Mouse (Mus musculus): ENCODE data around the gene Plin3.

Gene Plin3

DNA sequence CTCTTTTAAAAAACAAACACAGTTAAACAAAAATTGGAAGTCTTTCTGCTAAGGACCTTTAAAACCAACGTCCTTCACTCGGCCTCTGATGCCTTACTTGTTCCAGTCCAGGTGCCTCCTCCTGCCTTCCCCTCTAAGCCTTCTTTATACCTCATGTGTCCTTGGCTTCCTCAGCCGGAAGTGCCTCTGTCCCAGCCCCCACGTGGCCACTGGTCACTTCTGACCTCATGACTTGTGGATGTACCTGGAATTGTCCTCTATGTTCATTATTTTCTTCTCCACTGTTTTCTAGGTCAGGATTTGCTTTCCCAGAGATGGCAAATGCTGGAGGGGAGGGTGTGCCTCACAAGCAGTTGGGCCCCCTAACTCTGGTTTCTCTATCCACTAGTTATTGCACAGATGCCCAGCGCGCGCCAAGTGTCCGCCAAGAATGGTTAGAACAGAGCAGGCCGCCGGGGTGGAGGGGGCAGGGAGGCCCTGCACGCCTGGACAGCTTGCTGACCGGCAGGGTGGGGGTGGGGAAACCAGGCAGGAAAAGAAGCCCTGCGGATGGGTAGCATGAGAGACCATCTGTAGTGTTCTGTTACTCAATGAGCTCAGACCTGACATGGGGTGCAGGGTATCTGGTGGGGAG lies 9.8 kb upstream of the Plin3 start:
- DNase-seq (ENCODE audit: low read depth, low spot score), result no peak

DNA sequence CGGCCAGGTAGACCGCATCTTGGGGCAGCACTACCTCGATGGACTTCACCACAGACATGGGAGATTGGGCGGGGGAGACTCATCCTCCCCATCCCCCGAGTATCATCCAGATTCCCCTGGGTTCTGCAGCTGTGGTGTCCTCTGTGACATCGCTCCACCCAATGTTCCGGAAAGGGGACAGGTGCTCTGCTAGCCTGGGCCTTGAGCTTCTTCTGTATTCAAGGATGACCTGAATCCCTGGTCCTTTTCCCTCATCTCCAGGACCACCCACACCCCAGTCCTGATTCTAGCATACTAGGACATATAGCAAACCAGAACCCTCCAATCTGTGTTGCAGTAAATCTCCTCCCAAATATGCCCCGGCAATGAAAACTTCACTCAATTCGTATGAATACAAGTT lies 7.5 kb upstream of the Plin3 start, which contains the start of gene Arrdc5:
Arrdc5 (minus strand) TSS at position 101 of the 400 bp plus-strand sequence.
- no peak for DNase-seq (ENCODE audit: low read depth, low spot score)

DNA sequence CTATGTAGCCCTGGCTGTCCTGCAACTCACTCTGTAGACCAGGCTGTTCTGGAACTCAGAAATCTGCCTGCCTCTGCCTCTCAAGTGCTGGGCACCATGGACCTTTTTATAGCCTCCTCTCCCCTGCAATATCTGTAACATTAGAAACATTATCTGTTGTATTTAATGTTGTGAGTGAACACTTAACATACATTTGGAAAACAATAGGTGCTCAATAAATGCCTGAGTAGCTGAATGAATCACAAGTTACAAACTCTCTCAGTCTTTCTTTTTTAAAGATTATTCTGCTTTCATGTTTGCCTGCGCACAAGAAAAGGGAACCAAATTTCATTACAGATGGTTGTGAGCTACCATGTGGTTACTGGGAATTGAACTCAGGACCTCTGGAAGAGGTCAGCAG lies 5.6 kb upstream of the Plin3 start:
- no peak for DNase-seq (ENCODE audit: low read depth, low spot score)

DNA sequence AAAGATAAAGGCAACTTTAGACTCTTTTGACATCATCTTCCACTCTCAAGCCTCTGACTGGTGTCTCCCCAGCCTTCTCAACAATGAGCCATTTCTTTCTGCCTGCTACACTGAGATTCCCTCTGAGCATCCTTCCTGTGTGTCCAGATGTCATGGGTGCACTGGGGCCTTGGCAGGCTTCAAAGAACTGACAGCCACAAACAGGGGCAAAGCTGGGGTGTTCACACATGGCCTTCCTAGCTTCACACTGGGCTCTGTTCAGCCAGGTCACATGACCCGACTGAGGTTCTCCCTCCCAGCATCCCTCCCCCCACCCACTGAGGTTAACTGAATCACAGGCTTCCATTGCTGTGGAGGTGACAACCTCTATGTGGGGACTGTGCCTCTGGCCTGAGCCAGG lies 3.5 kb upstream of the Plin3 start:
- no peak for DNase-seq (ENCODE audit: low read depth, low spot score)

DNA sequence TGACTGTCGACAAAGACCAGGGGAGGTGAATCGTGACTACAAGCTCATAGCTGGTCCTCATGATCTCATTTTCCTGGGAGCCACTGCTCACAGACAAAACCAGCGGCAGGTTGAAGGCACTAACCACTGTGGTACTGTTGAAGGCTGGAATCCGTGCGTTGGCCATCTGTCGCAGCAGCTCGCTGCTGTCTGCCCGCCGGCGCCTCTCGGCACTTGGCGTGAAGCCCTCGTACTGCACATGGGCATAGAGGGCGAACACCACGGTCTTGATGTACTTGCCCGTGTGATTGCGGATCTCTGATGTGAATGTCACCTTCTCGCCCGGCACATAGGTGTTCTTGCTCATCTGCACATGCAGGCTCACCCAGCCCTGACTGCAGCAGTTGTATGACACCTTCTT lies 1.6 kb upstream of the Plin3 start:
- no peak for DNase-seq (ENCODE audit: low read depth, low spot score)

DNA sequence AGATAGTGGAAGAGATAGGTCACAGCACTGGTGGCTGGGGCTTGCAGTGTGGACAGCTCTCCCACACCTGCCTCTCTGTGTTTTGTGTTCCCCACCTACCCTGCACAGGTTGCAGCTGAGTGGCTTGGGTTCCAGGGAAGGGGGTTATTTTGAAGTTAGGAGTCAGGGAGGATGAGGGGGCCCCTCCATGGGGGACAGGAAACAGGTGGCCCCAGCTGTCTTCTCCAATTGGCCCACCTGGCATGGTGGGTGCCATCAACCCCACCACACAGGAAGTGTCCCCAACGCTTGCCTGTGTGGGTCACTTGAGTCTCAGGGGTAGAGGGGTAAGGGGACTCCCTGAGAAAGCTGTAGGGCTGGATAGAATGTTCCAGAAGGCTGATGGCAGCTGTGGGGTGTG lies 618 bp upstream of the Plin3 start:
- DNase-seq (ENCODE audit: low read depth, low spot score), result no peak

DNA sequence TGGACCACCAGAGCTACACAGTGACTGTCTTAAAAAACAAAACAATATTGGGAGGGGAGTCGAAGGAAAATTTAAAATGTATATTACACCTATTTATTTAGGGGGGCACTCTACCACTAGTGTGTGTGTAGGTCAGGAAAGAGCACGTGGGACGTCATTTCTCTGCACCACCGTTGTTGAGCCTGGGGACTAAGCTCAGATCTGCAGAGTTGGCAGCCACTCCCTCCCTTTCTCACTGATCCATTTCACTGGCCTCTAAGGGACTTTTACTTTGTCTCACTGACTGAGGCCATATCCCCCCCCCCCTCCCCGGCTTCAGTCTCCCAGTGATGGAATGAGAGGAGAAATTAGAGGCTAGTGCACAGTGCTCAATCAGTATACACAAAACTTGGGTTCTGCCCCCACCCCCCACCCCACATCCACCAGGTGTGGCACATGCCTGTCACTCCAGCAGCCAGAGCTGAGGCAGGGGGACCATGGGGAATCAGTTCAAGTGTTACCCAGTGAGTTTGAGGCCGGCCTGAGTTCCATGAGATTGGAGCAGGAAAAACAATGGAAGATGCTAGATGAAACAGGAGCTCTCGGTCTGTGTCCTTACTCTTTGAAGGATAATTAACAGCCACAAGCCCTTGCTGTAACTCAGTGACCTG lies 722 bp downstream of the Plin3 start:
- no peak for DNase-seq (ENCODE audit: low read depth, low spot score)

DNA sequence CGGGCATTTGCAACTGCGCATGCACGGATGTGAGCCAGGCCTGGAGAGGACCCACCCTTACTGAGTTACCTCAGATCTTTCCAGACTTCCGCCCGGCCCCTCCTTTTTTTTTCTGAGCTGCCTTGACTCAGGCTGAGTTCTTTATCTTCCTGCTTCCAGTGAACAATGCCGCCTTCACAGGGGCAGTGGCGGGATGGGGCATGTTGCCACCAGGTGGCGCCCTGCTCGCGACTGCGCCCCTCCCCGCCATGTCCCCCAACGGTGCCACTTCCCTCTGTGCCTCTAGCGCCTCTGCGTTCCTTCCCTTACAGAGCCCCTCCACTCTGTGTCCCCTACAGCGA lies 1.5 kb downstream of the Plin3 start:
- peak; percentile 93 for DNase-seq (ENCODE audit: low read depth, low spot score)

DNA sequence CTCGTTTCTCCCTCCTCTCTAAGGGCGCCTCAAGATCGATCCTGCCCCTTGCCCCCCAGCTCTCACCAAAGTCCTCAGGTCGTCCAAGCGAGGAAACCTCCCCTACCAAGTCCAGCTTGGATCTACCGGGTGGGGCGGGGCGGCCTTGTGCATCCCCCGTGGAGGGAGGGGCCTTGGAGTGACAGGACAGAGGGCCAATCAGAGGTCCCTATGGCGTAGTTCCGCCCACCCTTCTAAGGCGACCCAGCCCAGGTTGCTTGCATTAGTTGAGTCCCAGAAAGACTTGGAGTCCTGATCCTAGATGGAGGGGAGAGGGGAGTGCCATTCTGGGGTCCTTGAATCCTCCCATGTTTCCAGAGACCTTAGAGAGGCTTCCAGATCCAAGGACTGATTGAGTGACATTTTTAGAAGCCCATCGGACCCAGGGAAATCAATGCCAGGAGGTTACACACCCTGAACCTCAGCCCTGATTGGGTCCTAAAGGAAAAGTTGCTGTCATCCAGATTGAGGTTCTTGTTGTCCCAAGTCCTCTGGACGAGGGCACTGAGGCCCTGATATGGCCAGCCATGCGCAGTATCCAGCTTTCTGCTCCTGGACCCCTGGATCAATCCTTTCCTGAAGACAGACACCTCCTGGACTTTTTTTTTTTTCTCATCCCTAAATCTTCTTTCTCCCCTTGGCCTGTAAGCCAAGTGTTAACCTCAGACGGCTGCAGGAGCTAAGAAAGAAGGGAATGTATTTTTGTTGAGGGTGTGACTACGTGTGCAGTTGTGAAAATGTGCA lies 2.1 kb downstream of the Plin3 start:
- DNase-seq (ENCODE audit: low read depth, low spot score), result peak; percentile 93

DNA sequence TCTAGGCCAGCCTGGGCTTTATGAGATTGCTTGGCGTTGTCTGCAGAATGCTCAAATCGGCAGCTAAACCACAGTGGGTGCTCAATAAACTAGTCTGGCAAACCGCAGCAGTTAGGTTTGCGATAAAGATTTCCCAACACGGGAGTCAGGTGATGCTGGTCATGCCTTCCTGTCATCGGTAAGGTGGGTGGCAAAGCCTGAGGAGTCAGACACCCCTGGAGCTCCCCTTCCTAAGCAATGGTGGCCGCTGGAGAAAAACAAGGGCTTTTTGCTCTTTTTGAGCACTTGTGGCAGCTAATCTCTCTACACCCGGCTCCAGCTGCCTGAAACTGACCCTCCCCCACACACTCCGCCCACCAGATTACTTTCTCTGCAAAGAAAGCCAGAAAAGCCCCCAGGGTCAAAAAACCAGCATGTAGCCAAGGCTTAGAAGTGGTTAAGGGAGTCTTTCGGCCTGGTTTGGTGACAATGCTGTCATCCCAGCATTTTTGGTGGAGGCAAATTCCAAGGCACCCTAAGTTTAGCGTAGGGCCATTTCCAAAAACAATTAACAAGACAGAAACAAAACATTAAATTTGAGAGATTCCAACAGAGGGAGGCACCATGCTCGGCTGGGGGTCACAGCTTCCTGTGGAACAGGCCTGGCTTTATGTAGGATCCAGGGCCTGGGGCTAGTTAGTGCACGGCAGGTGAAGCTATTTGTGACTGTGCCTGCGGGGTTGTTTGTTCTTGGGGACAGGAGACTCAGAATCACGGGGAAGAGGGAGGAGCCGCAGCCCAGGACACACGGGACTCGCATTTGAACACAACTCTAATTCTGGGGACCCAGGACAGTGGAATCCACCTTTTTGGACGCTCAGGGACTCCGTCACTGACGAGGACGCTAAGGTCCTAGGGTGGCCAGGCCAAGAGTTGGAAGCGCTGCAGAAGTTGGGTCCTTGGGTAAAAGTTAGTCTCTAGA lies 3.0 kb downstream of the Plin3 start:
- peak; percentile 66 for DNase-seq (ENCODE audit: low read depth, low spot score)

DNA sequence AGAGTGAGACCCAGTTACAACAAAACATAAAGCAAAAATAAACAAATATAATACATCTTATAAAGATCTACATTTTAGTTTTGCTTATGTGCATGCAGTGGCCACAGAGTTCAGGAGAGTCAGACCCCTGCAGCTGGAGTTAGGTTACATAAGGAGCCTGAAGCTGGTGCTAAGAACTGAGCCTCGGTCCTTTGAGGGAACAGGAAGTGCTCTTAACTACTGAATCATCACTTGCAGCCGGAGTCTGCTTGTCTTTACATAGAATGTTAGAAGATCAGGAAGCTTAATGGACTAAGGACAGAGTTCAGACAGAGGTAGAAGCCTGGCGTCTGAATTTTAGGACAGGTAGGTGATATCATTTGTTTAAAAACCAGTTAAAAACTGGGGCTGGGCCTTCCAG lies 3.8 kb downstream of the Plin3 start:
- no peak for DNase-seq (ENCODE audit: low read depth, low spot score)

DNA sequence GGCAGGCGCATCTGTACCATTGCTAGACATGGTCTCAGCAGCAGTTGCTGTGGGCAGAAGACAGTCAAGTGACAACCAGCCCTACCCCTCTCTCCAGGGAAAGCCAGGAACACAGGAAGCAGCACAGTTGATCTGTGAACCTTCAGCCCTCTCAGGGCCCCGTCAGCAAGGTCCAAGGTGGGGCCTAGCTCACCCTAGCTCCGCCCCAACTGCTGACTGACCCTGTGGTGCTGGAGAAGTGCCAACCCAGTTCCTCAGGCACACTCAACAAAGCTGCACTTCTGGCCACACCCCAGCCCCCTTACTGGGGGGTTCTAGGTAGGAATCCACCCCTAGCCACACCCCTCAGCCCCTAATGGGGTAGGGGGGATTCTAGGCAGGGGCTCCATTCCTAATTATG lies 4.8 kb downstream of the Plin3 start:
- no peak for DNase-seq (ENCODE audit: low read depth, low spot score)

DNA sequence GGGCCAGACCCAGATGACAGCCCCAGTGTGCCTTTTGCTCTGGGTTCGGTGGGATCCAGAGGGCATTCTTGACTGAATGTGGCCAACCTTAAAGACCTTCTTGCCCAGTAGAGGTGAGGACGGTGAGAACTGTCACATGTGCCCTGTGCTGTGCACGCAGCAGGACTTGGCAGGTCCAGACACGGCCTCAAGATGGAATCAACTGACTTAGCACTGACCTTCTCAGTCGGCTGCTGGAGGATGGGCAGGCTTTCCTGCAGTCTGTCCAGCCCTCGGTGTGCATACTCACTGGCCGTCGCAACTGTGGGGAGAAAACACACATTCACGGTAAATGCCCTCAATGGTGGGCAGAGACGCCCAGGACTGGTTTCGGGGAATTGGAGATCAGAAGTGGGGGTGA lies 6.7 kb downstream of the Plin3 start:
- no peak for DNase-seq (ENCODE audit: low read depth, low spot score)

DNA sequence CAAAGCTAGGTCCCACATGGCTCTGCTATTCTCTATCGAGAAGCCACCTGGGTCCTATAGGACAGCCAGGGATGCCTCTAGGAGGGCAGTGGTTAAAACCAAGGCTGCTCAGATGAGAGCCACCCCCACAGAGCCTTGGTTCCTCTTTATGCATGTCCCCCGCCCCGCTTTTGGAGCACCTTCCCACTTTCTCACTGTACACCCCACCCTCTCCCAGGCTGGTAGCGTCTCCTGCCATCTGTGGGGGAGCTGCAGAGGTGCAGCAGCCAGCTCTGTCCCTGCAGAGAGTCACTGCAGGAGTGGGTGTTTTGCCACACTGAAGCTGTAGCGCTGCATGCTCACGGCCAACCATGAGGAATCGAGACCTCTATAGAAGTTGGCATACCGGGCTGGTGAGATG lies 9.4 kb downstream of the Plin3 start:
- no peak for DNase-seq (ENCODE audit: low read depth, low spot score)

DNA sequence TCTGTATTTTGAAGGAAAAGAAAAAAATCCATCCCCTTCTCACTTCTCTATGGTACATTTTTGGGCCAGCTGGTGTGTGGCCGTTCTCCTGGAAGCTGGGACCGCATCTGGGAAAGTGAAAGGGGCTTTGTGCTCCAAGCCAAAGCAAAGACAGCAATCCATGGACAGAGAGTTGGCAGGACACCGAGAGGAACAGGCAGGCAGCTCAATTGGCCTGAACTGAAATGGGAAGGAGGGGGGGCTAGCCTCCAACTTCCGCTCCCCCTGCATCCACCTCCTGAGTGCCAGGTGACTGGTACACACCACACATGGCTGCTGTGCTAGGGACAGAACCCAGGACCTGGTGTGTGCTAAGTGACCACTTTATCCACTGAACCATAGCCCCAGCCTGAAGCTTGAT lies 9.9 kb downstream of the Plin3 start:
- no peak for DNase-seq (ENCODE audit: low read depth, low spot score)

DNA sequence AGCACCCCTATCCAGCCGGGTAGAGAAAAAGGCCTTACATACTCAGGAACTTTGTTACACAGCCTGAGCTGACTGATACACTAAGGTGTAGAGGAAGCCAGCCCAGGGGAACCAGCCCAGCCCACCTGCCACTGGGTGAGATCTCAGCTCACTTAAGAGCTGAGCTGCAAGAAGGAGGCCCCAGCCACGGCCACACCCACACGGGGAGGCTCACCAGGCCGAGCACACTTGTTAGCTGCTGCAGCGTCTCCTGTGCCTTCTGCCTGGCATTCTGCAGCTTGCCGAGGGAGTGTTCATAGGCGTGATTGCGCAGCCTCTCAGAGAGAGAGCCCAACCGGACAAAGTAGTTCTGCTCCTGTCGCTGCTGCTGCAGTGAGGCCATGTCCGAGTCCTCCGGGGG lies 11.5 kb downstream of the Plin3 start:
- no peak for DNase-seq (ENCODE audit: low read depth, low spot score)

DNA sequence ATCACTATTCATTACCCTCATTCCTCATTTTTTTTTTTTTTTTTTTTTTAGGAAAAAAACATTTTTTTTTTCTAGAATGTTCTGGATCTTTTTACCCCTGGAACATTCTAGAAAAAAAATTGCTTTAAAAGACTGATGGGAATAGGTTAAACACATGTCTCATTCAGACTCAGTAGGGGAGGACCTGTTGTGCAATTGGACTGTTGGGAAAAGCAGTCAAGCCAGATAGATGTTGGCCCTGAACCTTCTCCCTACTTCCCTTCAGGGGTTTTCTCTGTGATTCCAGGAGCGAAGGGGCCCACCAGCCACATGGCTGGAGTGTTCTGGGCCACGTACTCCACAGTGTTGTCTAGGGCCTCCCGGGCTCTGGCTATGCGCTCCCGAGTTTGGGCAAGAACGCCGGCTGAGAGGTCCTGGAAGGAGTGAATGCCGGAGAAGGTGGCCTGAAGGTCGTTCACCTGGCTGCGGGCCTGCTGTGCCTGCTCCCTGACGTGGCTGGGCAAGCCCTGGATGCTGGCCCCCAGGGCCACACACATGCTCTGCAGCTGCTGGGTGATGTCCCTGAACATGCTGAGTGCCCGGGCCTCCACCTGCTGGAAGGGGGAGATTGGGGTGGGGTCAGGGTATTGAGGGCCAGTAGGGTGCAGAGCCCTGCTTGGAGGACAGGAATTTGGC lies 13.1 kb downstream of the Plin3 start:
- DNase-seq (ENCODE audit: low read depth, low spot score), result no peak

DNA sequence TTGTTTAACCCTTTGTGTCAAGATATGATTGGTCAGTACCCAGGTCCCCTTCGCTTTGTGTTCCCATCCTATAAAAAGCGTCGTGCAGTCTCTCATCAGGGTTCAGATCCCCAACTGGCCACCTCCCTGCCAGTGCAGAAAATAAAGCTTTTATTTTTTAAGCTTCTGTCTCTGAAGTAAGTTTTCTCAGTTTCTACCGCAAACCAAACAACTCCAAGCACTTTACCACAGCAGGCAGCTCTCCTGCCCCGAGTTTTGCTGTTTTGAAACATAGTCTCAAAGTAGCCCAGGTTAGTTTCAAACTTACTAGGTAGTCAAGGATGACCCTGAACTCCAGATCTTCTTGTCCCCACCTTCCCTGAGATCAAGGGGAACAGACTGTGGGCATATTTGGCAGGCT lies 14.3 kb downstream of the Plin3 start:
- DNase-seq (ENCODE audit: low read depth, low spot score), result no peak

DNA sequence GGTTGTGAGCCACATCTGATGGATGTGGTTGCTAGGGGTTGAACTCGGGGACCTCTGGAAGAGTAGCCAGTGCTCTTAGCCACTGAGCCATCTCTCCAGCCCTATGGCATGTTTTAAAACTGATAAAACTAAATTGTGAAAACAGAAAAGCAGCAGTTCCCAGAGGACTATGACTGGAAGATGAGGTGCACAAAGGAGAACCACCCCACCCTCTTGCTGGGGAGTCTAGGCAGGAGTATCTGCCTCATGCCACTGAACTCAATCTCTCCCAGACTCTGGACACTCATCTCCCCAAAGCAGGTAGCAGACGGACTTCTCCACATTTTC lies 15.1 kb downstream of the Plin3 start:
- no peak for DNase-seq (ENCODE audit: low read depth, low spot score)

DNA sequence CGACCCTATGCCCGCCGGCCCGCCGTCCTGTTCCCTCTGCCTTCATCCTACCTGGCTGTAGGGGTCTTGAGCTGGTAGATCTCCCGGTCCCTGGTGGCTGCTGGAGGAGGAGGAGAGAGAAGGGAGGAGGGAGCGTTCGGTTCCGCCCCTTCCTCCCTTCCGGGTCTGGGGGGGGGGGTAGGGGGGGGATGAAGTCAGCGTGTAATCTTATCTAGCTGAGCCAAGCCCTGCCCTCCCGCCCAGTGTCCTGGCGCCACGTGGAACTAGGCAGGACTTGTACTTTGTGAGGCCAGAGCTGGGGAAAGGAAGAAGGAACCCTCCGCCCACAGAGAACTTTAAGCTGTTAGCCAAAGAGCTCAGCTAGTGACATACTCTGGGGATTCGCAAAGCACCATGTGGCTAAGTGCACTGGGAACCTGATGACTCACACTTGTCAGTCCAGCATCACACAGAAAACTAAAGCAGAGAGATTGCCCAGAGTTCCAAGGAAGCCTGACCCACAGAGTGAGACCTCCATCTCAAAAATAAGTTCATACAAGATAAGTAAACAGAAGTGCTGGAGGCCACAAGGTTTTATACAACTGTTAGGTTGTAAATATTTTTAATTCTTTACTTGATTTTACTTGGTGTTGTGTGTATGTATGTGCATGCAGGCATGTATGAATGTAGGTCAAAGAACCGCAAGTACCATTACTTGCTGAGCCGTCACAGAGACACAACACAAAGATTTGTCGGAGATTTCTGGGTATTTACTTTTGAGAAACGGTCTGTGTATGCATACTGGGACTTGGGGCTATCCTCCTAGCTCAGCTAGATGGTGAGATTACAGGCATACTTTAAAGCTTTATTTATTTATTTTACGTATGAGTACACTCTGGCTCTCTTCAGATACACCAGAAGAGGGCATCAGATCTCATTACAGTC lies 15.8 kb downstream of the Plin3 start, which contains the start of gene Ticam1:
Ticam1 (minus strand) TSS at position 144 of the 924 bp plus-strand sequence.
- DNase-seq (ENCODE audit: low read depth, low spot score), result peak; percentile 88

All from CD4-positive, CD25-positive, alpha-beta regulatory T cell, adult 2 months (primary cell).